Mouse (Mus musculus) CH12F3 (cell line): ENCODE measurements around the gene Morn2.

Source experiments
- in situ Hi-C: fragments of 300-500 bp; cut with MboI; formaldehyde crosslinking; loops from 2 replicates; pipeline ENCODE4 v1.14.3; 2020; ENCODE audit warnings: low sequenced_read_pairs

The Morn2 gene

GRCm38 (mm10) chr17:80322228-80322627 is 32.2 kb downstream of the Morn2 start:
- in situ Hi-C loops, result no loop called here

DNA sequence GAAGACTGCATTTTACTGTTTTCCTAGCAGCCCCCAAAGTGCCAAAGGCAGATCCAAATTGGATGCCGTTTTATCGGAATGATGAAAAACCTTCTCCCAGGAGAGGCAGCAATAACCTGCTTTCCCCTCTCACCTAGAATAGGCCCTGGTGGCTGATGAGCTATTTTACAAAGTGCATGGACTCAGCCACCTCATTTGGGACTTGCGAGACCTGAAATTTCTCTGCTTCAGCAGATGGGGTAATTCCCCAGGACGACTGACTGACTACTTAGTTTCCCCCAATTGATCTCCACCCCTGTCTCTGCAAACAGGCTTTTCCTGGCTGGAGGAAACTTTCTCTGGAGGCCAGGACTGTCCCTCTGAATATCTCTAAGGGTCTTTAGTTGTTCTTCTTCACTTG is 33.0 kb downstream of the Morn2 start:
- in situ Hi-C loops, result no loop called here

- in situ Hi-C loops, result no loop called here
Observed at GRCm38 (mm10) chr17:80323658-80324057, 33.7 kb downstream of the Morn2 start.

DNA sequence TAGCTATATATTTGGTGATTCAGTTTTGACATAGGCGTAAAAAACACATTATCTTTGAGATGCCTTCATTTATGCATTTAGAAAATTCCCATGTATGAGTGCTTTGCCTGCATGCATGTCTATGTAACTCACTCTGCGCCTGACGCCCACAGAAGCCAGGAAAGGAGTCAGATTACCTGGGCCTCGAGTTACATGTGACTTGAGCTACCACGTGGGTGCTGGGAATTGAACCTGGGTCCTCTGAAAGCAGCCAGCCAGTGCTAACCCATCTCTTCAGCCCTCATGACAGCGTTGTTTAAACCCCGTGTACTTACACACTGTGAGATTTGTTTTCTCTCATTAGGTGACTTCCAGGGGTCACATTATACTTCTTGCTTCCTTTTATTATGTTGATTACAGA is 34.5 kb downstream of the Morn2 start:
- in situ Hi-C loops, result no loop called here

DNA sequence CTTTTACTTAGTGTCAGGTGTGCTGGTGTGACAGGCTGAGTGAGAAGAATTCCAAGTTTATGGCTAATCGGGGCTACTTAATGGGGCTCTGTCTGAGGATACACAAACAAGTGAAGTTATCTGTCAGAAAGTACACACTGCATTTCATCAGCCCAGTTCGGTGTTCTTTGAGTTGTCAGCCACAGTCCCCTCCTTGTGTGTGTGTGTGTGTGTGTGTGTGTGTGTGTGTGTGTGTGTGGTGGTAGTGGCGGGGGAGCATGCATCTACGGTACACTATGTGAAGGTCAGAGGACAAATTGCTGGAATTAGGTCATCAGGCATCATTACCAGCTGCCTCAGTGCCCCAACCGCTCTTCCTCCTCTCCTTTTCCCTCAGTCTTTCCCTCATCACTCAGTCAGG is 35.5 kb downstream of the Morn2 start:
- in situ Hi-C loops, result no loop called here

DNA sequence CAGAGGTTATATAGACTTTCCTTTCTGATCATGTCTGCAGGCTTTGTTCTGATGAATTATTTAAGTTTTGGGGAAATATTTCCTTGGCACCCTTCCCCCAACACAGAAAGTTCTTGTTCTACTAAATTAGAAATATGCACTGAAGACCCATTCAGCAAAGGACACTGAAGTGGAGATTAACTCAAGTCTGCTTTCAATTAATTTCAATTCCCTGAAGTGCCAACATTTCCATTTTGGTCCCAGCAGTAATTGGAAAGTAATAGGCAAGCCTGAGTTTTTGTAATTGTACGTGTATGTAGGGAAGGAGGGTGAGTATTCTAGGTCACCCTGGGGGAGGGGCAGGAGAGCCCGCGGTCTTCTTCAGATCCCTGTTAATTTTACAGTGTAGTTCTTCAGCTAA is 36.4 kb downstream of the Morn2 start:
- in situ Hi-C loops, result no loop called here

- in situ Hi-C loops, result no loop called here
Observed at GRCm38 (mm10) chr17:80332386-80332785, 42.4 kb downstream of the Morn2 start.

DNA sequence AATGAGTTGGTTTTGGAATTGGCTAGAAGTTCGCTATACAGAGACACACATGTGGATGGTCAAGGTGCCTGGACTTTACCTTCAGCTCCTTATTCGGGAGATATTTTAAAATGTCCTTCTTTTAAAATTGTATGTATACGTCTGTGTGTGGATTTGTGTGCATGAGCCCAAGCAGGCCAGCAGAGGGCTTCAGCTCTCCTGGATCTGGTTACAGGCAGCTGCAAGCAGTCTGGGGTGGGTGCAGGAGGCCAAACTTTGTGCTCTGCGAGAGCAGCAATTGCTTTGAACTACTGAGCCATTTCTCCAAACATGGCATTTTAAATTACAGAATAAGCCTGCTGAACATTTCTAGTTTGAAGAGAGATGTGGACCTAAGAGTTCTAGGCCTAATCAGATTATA is 55.3 kb downstream of the Morn2 start:
- in situ Hi-C loops, result no loop called here

- in situ Hi-C loops, result no loop called here
Observed at GRCm38 (mm10) chr17:80346591-80347125, 56.7 kb downstream of the Morn2 start.
